Comparison of ENCODE assay signal across 19 mouse cellular contexts in genomic region chr13:63216537-63216936, GRCm38 (mm10).
DNase-seq lines count a peak whose midpoint lies in the region; ATAC-seq and TF ChIP-seq lines count a peak whose summit lies in the region.
"Had no signal": no experiment of that assay in that cellular context is flagged by ENCODE, and none has a peak within 500 bp of the region (broad histone marks: within the 10 kb centered on the region; RNA-seq: fewer than 3 reads in every experiment).

No protein-coding gene starts in this region.

- H3K4me2 ChIP-seq in forebrain, embryonic 12.5 days: no peak overlapping the region
- no peak overlapping the region for H3K4me2 ChIP-seq in forebrain, embryonic 13.5 days
- H3K4me2 ChIP-seq: embryonic facial prominence, embryonic 15.5 days; heart, embryonic 13.5 days; hindbrain, embryonic 15.5 days had no signal

- DNase-seq in ES-CJ7 (ENCODE audit: low read depth, low spot score): peak; percentile 48
- no peak for DNase-seq in Patski (ENCODE audit: low read depth, low spot score)
- DNase-seq in left cerebral cortex, postnatal 36 days (ENCODE audit: low spot score in 2 of 2): no peak
- DNase-seq: adrenal gland, postnatal 25 days; cerebellum, adult 18-20 months; cerebellum, adult 9-11 months; forebrain, postnatal 0 days; gastrocnemius, postnatal 14 days; heart, postnatal 36 days; kidney, adult 2 months had no signal

- H3K4me1 ChIP-seq in forebrain, embryonic 12.5 days: no peaks in the 10 kb centered on the region
- peaks cover 5% of the 10 kb centered on the region for H3K4me1 ChIP-seq in forebrain, embryonic 13.5 days
- H3K4me1 ChIP-seq: embryonic facial prominence, embryonic 15.5 days; heart, embryonic 13.5 days; hindbrain, embryonic 15.5 days had no signal

- H3K36me3 ChIP-seq in forebrain, embryonic 12.5 days (replicated peaks): 0 out of 2 replicates have a peak, but pooled peaks cover 4% of the 10 kb centered on the region
- H3K36me3 ChIP-seq in forebrain, embryonic 13.5 days (ENCODE audit: poor library complexity, severe bottlenecking): no peaks in the 10 kb centered on the region

- H3K27me3 ChIP-seq in Patski: no peaks in the 10 kb centered on the region
- no peaks in the 10 kb centered on the region for H3K27me3 ChIP-seq in forebrain, embryonic 12.5 days
- no peaks in the 10 kb centered on the region for H3K27me3 ChIP-seq in forebrain, embryonic 13.5 days
- H3K27me3 ChIP-seq: embryonic facial prominence, embryonic 15.5 days; heart, embryonic 13.5 days; hindbrain, embryonic 15.5 days had no signal

- ATAC-seq in CD4-positive, CD25-positive, alpha-beta regulatory T cell, adult 4 months: peak; percentile 20
- ATAC-seq in Patski: peak; percentile 17
- peak; percentile 55 for ATAC-seq in erythroblast, adult 5-6 weeks (replicated peaks; ENCODE audit: low FRiP score, poor library complexity, severe bottlenecking)
- ATAC-seq in forebrain, embryonic 12.5 days (ENCODE audit: low FRiP score): no peak
- no peak for ATAC-seq in forebrain, embryonic 13.5 days
- ATAC-seq: activated CD4-positive, CD25-positive, alpha-beta regulatory T cell, adult 4 months; forebrain, postnatal 0 days; intestine, embryonic 16.5 days had no signal

- intact Hi-C loops in left cerebral cortex, postnatal 36 days (cut with DNase I): no loop called here

- CTCF ChIA-PET in Patski (lab: Charles Lee): interaction anchor here (1.4 to 2.2 kb wide), 2 partner anchors 10 to 170 kb away, joined by 3 to 9 read pairs; no protein-coding TSS in a partner anchor

- in situ Hi-C loops in Patski (cut with MboI; ENCODE audit: low pct_unique_long_range_greater_than_20kb): no loop called here

- H3K27ac ChIP-seq in forebrain, embryonic 12.5 days: no peak overlapping the region
- no peak overlapping the region for H3K27ac ChIP-seq in forebrain, embryonic 13.5 days
- H3K27ac ChIP-seq: embryonic facial prominence, embryonic 15.5 days; heart, embryonic 13.5 days; hindbrain, embryonic 15.5 days had no signal

- POLR2A ChIA-PET in Patski (lab: Charles Lee): interaction anchor here (1.2 kb wide), 1 partner anchor 11 kb away, joined by 3 read pairs; no protein-coding TSS in a partner anchor

- no peak for TF ChIP-seq CTCF in Patski (IDR thresholded peaks at IDR 0.05)

- H3K9me3 ChIP-seq in forebrain, embryonic 12.5 days: no peaks in the 10 kb centered on the region
- no peaks in the 10 kb centered on the region for H3K9me3 ChIP-seq in forebrain, embryonic 13.5 days (replicated peaks)
- H3K9me3 ChIP-seq: embryonic facial prominence, embryonic 15.5 days; heart, embryonic 13.5 days; hindbrain, embryonic 15.5 days had no signal

- H3K9ac ChIP-seq in forebrain, embryonic 12.5 days: no peak overlapping the region
- H3K9ac ChIP-seq in forebrain, embryonic 13.5 days: no peak overlapping the region
- H3K9ac ChIP-seq: embryonic facial prominence, embryonic 15.5 days; forebrain, postnatal 0 days; heart, embryonic 13.5 days; hindbrain, embryonic 15.5 days had no signal

- no peak overlapping the region for H3K4me3 ChIP-seq in forebrain, embryonic 12.5 days (replicated peaks)
- H3K4me3 ChIP-seq in forebrain, embryonic 13.5 days: no peak overlapping the region
- H3K4me3 ChIP-seq: embryonic facial prominence, embryonic 15.5 days; heart, embryonic 13.5 days; hindbrain, embryonic 15.5 days had no signal

Comparison
In these comparisons a context has a peak if more than half of its experiments do, and no peak if none do; other contexts are left out.
1. ATAC-seq: peak in CD4-positive, CD25-positive, alpha-beta regulatory T cell, adult 4 months (single experiment), Patski (single experiment) and erythroblast, adult 5-6 weeks (single experiment); none in forebrain, embryonic 12.5 days (single experiment) and forebrain, embryonic 13.5 days (single experiment).